Mouse (Mus musculus): ENCODE data around the gene Slc25a34.

DNA sequence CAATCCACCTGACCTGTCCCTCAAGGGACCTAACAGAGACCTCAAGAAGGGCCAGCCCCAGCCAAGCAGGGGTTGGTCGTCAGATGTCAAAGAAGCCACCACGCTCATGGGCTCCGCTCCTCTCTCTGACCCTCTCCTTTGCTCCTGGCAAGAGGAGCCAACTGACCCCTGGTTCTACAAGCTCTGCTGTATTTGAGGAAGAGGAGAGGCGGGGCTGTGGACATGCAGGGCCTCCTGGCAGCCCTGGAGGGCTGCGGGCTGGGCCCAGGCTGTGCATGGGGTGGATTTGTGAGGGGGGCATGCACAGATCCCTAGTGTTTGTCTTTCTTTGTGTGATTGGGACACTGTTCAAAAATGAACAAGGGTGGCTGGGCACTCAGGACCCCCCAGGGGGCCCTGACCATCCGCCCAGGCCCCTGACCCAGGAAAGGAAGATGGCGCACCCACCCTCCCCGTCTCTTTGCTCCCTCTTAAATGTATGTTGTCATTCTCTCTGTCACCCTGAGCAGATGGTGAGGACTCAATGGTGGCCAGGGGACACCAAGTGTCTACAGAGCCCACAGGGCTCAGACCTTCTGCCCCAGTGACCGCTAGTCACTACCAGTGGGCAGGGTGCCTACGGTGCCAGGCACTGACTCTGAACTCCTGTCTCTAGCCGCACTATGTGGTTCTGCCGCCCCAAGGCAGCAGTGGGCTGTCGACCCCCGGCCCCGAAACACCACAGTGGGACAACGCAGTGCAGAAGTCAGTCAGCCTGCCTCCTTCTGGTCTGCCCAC is 2.3 kb upstream of the Slc25a34 start:
- TF ChIP-seq TAL1 (IDR thresholded peaks at IDR 0.05; ENCODE audit: low read length) (no peak), GATA1 (IDR thresholded peaks at IDR 0.05; ENCODE audit: low read length) (no peak)
